Mouse (Mus musculus): Measurements from ENCODE around the gene Efemp2.

The Efemp2 gene

DNA sequence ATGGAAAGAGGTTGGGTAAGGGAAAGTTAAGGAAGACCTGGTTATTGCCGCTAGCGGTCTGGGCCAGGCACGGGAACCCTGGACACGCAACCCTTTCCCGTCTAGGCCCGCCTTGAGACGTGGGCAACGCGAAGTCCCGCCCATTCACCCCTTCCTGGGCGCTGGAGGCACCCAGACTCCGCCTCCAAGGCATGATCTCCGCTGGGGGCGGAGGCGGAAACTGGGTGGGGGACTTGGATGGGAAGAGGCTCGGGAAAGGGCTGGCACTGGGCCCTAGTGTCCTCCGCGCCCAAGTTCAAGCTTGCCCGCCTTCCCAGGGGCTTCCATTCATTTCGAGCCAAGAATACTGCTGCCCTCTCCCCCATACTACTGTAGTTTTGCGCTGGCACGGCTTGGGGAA is at the start of gene Efemp2:
Efemp2 (plus strand) TSS at position 235 of the 400 bp plus-strand sequence.
- DNase-seq (ENCODE audit: low spot score): peak; percentile 61

DNA sequence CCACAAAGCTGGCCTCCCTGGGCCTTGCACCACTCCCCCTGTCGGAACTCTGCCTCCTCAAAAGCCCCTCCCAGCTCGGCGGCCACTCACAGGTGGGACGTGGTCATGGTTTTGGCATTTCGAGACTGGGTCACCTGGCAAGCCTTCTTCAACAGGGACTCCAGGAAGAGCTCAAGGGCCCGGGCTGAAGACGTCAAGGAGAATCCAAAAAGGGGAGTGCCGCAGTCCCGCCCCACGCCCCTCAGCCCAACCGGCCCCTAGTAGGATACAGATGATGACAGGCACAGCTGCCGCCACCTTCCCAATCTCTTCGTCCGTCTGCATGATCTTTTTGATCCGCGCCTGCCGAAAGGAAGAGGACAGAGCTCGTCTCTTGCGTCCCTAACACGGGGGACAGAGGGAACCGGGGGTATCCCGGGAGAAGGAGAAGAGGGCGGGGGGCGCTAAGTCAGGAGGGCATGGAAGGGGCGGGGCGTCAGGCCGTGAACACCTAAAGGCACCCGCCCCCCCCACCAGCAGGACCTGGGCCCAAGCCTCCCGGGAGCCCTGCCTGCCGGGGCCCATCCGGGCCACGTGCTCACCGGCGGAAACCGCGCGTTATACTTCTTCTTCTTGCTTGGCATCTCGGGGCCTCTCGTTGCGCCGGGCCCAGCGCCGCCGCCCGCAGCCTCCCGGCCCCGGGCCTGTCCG is 49.5 kb upstream of the Efemp2 start:
- DNase-seq (ENCODE audit: low spot score): peak; percentile 60

DNA sequence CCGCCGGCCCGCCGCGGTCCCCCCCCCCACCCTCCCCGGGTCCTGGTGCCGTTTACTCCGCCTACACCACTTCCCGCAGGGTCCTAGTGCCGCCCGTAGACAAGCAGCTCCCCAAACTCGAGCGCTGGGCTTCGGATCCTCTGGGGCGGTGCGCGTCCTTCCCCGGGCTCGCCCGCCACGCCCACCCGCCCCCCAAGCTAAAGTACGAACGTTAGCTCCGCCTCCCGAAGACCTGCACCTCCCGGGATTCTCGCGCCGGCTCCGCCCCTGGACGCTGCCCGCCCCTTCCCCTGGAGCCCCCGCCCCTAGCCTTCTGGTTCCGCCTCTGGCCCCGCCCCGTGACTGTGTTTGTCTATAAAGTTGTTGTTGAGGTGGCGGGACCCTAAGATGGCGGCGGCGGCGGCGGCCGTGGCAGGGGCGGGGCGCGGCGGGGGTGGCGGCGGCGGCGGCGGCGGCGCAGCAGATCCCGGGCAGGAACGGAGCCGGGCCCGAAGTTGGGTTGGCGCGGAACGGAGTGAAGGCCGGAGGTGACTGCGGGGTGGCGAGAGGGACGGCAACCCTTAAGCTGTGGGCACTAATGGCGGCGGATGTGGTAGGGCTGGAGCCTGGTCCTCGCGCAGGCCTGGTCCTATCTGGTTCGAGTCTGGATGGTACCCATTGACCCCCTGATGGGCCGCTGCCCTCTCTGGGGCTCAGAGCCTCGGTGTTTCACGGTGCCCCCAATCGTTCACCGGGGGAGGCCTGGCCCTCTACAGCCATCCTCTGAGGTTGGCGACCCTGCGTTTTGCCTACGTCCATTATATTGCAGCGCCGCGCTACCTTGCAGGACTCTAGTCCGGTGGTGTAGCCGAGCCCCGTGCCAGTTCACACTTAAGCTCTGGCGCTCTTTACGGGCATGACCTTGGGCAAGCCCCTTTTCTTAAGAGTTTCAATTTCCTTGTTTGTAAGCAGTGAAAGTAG is 48.7 kb upstream of the Efemp2 start, which contains the start of the genes Drap1 and AI837181:
Drap1 (minus strand) TSS at position 198 of the 960 bp plus-strand sequence.
AI837181 (plus strand) TSS at position 363 of the 960 bp plus-strand sequence.
- peak; percentile 92 for DNase-seq (ENCODE audit: low spot score)

DNA sequence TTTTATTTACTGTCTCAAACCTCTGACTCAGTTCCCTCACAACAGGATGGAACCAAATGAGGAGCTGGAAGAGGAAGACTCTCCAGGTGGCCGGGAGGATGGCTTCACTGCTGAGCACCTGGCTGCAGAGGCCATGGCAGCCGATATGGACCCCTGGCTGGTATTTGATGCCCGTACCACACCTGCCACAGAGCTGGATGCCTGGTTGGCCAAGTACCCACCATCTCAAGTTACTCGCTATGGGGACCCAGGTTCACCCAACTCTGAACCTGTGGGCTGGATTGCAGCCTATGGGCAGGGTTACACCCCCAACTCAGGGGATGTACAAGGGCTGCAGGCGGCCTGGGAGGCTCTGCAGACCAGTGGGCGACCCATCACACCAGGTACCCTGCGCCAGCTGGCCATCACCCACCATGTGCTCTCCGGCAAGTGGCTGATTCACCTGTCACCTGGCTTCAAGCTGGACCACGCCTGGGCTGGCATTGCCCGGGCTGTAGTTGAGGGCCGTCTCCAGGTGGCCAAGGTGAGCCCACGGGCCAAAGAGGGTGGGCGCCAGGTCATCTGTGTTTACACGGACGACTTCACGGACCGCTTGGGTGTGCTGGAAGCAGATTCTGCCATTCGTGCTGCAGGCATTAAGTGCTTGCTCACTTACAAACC is 47.7 kb upstream of the Efemp2 start:
- no peak for DNase-seq (ENCODE audit: low spot score)

DNA sequence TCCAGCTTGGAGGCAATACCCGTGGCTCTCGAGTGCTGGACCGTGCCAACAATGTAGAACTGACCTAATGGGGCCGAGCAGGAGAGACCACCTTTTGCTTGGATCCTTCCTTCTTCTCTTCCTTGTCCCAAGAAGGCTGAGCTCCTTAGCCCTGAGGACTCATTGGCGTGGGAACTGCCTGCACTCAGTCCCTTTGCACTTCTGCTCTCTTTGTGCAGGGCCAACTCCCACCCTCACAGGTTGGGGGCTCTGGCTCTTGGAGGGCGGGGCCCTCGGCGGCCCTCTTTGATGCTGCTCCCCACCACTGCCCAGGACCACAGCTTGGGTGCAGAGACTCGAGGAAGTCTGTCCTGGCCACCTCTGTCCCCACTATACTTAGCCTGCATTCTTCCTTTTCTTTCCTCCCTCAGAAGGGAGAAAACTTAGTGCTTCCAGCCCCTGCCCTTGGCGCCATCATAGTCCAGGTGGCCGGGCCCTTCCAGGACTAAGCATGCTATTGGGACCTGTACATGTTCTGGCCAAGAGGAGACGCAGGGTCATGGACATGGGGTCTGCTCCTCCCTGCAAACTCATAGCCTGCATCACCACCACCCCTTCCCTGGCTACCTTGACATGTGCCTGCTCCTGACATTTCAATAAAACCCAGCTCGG is 47.0 kb upstream of the Efemp2 start:
- no peak for DNase-seq (ENCODE audit: low spot score)

DNA sequence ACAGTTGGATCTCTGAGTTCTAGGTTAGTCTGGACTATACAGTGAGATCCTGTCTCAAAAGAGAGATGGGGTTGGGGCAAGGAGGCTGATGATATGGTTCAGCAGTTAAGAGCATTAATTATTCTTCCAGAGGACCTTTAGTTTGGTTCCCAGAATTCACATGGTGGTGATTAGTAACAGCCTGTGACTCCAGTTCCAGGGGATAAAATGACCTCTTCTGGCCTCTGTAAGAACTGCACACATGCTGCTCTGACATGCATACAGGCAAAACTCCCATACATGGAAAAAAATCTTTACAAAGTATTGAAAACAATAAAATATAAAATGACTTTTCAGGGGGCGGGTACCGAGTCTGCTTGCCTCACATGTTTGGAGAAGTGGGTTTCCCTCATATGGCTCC is 45.7 kb upstream of the Efemp2 start:
- no peak for DNase-seq (ENCODE audit: low spot score)

DNA sequence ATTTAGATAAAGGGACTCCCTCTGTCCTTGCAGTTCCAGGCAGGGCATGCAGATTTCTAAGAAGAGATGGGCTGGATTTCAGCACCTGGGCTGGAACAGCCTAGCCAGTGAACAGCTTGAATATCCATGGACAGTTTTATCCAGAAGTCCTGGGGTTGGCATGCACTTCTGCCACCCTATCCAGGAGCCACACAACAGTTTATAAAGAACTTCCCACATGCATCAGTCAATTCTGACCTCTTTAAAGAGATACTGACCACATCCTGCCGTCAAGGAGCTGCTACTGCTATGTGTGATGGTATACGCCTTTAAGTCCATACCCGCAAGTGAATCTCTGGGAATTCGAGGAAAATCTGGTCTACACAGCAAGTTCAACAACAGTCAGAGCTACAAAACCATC is 44.5 kb upstream of the Efemp2 start:
- DNase-seq (ENCODE audit: low spot score): no peak

DNA sequence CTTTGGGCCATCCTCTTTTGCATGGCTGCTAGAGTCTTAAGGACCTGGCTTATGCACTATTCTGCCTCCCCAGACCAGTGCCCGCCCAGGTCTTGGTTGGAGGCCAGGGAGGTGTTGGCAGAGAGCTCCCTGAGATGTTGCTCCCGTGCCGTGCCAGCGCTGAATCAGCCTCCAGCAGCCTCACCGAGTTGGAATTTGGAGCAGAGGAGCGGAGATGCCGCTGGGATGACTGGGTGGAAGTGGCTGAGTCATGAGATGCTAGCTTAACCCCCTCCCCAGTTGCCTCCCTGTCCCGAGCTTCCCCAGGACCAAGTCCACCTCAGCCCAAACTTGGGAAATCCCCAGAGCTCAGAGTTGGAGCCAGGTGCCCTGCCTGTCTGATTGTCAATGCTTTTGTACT is 43.9 kb upstream of the Efemp2 start:
- DNase-seq (ENCODE audit: low spot score): no peak

DNA sequence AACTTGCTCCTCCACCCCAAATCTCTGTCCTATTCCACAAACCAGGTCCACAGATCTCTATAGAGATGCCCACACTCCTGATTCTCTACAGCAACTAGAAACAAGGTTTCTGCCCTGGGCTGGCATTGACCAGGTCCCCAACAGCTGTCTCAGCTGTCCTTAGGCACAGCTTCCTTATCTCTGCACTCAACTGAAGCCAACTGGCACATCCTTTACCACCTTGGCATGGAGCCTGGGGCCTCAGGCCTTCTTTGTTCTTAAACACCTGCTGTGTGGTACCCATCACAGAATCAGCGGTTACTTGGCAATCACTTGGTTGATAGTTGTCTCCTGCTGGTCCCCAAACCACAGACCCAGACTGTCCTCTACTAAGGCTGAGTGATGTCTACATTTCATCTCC is 43.3 kb upstream of the Efemp2 start:
- DNase-seq (ENCODE audit: low spot score): no peak

DNA sequence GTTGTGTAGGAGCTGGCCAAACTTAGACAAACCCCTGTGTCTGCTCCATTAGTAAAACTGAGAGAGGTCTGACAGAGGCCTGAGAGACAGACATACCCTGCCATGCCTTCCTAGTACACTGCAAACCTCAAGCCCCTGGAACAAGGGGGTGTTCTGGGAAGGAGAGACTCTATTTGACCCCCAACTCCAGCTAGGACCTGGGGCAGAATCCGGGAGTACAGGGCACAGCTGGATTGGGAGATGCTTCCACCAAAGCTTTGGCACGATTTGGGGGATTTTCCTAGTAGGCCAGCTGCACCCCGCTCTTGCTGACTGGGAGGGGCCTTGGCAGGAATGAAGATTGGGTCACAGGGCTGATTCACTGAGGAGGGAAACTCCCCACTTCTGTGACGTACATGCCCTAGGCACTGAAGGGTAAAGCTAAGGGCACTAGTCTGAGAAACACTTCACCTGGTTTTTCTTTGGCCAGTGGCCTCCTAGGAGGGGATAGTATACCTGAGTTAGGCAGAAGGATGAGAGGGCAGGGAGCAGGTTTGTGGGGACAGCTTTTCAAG is 41.8 kb upstream of the Efemp2 start:
- DNase-seq (ENCODE audit: low spot score): no peak

DNA sequence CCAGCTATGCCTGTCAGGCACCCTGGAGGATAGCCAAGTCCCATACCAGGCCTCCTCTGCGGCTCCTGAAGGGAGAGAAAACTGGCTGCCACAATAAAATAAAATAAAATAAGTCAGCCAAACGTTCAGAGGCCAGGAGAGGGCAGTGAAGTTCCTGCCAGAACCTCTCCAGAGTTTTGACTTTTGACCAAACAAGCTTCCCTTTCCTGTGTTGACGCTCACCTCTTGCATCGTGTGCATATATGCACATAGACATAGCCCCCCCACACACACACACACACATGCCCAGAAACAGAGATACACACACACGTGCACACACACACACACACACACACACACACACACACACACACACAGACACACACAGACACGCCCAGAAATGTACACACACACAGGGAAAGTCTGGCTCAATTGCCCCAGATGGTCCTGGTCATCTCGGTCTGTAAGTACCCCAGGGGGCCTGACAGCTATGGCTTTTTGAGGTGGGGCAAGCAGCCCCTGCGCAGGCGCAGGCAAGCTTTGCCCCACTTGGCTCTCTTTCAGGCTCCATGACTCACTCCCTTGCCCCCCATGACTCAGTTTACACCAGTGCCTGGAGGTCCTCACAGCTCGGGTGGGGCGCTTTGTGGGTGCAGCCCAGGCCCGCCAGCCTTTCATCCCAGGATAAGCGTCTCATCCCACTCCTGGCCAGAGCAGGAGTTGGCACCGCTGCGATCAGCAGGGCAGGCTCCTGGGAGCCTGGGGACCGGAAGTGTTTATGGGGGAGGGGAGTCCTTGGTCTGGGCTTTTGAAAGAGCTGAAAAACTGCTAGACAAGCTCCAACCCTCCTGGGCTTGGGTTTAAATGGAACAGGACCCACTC is 40.5 kb upstream of the Efemp2 start:
- DNase-seq (ENCODE audit: low spot score): peak; percentile 44

DNA sequence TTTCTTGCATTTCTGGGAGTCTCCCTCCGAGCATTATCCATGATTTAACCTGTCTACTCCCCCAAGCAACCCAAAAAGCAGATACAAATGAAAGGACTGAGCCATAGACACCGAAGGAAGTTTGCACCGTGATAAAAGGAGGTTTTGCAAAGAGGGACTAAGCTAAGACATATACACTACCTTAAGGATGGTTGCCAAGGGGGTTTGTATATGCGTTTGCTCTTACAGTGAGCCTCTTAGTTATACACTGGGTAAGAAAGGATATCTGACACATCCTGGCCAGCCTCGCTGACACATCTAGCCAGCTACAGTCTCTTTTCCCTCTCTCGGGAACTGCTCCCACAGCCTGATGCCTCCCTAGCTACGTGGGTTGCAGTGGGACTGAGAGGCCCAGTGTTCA is 39.8 kb upstream of the Efemp2 start:
- DNase-seq (ENCODE audit: low spot score): no peak

DNA sequence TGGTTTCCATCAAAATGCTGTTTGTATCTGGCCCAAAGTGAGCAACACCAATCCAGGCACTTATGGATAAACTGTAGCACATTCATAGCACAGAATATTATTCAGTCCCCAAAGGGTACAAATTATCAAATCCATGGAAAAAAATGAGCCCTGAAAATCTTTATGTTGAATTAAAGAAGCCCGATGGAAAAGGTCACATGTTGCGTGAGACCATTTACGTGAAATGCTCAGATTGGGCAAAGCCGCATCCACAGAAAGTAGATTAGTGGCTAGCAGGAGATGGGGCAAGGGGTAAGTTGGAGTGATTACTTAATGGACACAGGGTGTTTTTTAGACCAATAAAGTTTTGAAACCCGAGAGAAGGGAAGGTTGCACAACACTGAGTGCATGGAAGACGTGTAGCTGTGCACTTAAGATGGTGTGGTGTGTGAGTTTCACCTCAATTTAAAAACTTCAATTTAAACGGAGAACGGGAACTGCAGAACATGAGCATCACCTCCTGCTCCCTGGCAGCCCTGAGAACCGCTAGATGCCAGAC is 29.3 kb upstream of the Efemp2 start:
- DNase-seq (ENCODE audit: low spot score): no peak

DNA sequence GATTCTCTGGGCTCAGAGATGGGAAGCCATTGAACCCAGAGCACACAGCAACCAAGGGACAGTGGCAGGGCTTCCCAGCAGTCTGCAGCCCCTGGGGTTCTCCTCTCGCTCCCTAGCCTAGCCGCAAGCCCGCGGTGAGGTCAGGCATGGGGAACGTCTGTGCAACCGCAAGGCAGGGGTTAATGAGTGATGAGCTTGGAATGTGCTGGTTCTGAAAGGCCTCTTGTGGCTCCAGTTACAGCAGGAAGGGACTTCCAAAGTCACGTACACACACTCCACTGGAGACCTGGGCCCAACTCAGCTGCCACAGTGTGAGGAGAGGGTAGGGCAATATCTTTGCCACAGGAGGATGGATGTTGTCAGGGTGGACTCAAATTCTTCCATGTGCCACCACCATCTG is 28.8 kb upstream of the Efemp2 start:
- DNase-seq (ENCODE audit: low spot score): no peak

DNA sequence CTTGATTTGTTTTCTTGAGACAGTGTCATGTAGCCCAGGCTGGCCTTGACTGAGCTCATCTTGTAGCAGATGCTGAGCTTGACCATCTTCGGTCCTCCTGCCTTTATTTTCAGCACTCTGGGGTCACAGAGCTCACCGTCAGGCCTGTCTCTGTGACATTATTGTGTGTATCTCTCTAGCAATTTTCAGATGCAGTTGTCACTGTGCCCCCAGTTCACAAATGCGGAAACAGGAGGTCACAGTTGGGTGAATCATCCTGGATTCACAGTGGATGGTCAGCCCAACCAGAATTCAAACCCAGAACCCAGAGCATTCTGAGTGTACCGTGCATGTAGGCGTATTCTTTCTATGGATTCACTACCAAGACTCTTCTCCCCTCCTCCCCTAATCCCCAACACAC is 28.0 kb upstream of the Efemp2 start:
- DNase-seq (ENCODE audit: low spot score): no peak

DNA sequence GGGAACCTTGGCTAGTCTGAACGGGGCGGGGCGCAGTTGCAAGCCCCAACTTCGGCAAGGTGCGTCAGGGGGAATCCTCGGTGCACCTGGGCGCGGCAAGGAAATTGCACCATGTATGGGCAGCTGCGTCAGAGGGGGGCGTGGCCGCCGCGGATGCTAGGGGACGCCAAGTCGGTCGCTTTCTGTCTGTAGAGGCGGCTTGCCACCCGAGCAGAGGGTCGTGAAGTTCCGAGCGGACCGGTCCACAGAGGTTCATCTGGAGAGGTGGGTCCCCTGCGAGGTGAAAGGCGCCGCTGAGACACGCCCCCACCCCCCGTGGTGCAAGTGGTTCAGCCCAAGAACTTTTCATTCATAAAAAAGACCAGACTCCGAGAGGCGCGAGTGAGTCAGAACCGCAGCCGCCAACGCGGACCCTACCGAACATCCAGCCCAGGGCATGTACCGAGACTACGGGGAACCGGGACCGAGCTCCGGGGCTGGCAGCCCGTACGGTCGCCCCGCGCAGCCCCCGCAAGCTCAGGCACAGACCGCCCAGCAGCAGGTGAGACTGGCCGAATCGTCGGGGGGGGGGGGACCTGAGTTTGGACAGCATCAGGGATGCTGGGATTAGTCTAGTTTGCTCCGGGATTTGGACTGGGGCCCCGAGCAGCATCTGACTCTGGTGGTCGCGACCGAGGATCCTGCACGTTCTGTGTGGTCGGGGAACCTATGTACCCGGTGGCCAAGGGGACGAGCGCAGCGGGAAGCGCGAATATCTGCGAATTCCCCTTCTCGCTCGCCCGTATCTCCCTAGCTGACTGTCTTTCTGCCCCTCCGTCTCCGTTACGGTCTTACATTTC is 26.0 kb upstream of the Efemp2 start, which contains the start of gene Fosl1:
Fosl1 (plus strand) TSS at position 33 of the 839 bp plus-strand sequence.
- peak; percentile 63 for DNase-seq (ENCODE audit: low spot score)

DNA sequence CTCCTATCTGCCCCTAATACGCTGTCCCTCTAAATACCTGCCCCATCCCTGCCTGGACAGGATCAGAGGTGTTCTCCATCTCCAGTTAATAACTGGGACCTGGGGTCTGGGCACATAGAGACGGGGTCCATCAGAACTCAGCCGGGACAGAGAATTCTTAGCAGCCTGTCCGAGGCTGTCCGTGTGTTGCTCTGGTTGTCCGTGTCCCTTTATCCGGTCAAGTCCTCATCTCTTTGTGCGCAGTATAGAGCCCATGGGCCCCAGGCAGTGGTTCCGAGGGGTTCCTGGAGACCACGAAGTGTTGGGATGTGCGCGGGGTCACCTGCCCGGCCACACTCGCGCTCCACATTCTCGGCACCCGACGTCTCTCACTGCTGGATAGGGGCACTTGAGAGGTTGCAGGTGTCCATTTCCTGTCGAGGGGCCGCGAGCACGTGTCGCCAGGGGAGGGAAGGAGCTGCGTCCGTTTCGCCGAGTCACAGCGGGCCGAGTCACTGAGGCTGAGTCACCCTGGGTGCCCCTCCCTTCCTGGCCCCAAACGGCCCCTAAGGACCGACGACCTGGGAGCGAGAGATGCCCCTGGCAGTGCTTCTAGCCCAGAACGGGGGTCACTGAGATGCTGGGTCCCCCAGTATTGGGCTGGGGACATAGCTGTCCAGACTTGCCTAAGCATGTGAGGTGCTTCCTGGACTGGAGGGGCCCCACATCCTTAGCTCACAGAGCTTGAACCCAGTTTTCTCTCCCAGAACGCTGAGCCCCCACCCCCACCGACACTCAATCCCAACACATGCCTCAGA is 25.2 kb upstream of the Efemp2 start:
- no peak for DNase-seq (ENCODE audit: low spot score)

DNA sequence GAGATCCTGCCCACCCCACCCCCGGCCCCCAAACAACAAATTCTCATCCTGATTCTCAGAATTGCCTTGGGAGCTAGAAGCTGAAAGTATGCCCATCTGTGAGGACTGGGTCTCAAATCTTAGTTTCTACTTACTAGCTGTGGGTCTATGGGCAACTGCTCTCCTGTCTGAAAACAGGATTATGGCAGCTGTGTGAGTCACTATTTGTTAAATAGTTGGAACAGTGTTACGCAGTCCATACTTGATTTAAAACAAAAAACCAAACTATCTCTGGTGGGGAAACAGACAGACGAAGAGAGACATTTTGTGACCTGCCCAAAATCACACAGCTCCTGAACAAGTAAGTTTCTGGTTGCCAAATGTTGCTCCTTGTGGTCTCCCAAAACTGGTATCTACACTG is 24.1 kb upstream of the Efemp2 start:
- DNase-seq (ENCODE audit: low spot score): no peak

DNA sequence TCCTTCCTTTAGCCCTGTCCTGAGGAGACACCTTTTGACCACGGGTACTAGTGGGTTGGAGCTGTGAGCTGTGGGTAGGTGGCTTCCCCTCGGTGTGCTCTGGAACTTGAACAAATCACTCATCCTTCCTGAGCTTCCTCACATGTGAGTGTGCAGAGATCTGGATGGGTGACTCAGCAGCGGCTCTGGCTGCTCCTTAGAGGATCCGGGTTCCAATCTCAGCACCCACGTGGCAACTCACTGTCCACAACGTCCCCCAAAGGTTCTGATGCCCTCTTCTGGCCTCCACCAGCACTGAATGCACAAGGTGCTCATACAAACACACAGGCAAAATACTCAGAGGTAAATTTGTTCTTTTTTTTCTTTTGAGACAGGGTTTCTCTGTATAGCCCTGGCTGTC is 22.0 kb upstream of the Efemp2 start:
- no peak for DNase-seq (ENCODE audit: low spot score)
